Mouse (Mus musculus) lung, postnatal 25 days (tissue): ENCODE measurements at regions not wholly inside any gene's neighbourhood (a gene's known extent, or its start where the extent isn't known, plus 50 kb on each side); places are given as distances from the start of the nearest gene placed in this dataset.

Source experiments
- DNase-seq: peaks from one replicate; pipeline ENCODE4 v3.0.0; 2022; ENCODE audit warnings: low spot score

- DNase-seq, result no peak
Observed at GRCm38 (mm10) chr8:41831713-41832112, 414.8 kb upstream of the Frg1 start.

GRCm38 (mm10) chr8:41830407-41830806 lies 413.5 kb upstream of the Frg1 start:
- DNase-seq, result no peak

GRCm38 (mm10) chr8:41824928-41825327 lies 408.1 kb upstream of the Frg1 start:
- peak; percentile 14 for DNase-seq

- no peak for DNase-seq
Observed at GRCm38 (mm10) chr8:41823041-41823440, 406.2 kb upstream of the Frg1 start.

GRCm38 (mm10) chr8:41821676-41822075 lies 404.8 kb upstream of the Frg1 start:
- no peak for DNase-seq

GRCm38 (mm10) chr8:41820605-41821395 lies 403.9 kb upstream of the Frg1 start:
- no peak for DNase-seq

GRCm38 (mm10) chr8:41818577-41818976 lies 401.7 kb upstream of the Frg1 start:
- DNase-seq, result no peak

- DNase-seq, result no peak
Observed at GRCm38 (mm10) chr8:41818079-41818478, 401.2 kb upstream of the Frg1 start.

- no peak for DNase-seq
Observed at GRCm38 (mm10) chr8:41815272-41815671, 398.4 kb upstream of the Frg1 start.

GRCm38 (mm10) chr8:41795625-41796024 lies 378.8 kb upstream of the Frg1 start:
- DNase-seq, result no peak

- DNase-seq, result no peak
Observed at GRCm38 (mm10) chr8:41786952-41787861, 370.3 kb upstream of the Frg1 start.

GRCm38 (mm10) chr8:41785977-41786376 lies 369.1 kb upstream of the Frg1 start:
- no peak for DNase-seq

GRCm38 (mm10) chr8:41782837-41783236 lies 366.0 kb upstream of the Frg1 start:
- no peak for DNase-seq

GRCm38 (mm10) chr8:41779459-41779858 lies 362.6 kb upstream of the Frg1 start:
- DNase-seq, result no peak

- no peak for DNase-seq
Observed at GRCm38 (mm10) chr8:41771729-41772128, 354.9 kb upstream of the Frg1 start.

GRCm38 (mm10) chr8:41753481-41753880 lies 336.6 kb upstream of the Frg1 start:
- no peak for DNase-seq

- DNase-seq, result no peak
Observed at GRCm38 (mm10) chr8:41752641-41753040, 335.8 kb upstream of the Frg1 start.

- DNase-seq, result no peak
Observed at GRCm38 (mm10) chr8:41747024-41747423, 330.1 kb upstream of the Frg1 start.

GRCm38 (mm10) chr8:41742796-41743670 lies 326.2 kb upstream of the Frg1 start:
- no peak for DNase-seq

GRCm38 (mm10) chr8:41717002-41717401 lies 300.1 kb upstream of the Frg1 start:
- DNase-seq, result no peak

GRCm38 (mm10) chr8:41713634-41714330 lies 296.9 kb upstream of the Frg1 start:
- no peak for DNase-seq
